Mouse (Mus musculus) MEL (cell line): Measurements from ENCODE around the gene Olfr1318. TPM values are rescaled to one million over a fixed set of nuclear protein-coding genes. Genes with fewer than 3 reads are reported as not detected.

Experiments
- DNase-seq: peaks from one replicate; pipeline ENCODE4 v3.0.0; 2011; ENCODE audit warnings: low read depth, low spot score
- H3K27ac ChIP-seq: 2 replicates; pipeline ENCODE4 v1.5.1; 2012; ENCODE audit warnings: low read depth, mild to moderate bottlenecking, control low read depth, low read length, moderate library complexity; ENCODE audit not compliant: control insufficient read depth
- H3K27me3 ChIP-seq, 2 experiments: fragments of 150-350 bp in 1 of 2; sonication (generic) in 1 of 2; 2 replicates each; pipeline ENCODE4 v1.6.1; 2012; ENCODE audit warnings: low read length in 2 of 2, mild to moderate bottlenecking in 2 of 2, improper control_type of control experiment in 1 of 2, moderate library complexity in 1 of 2; ENCODE audit not compliant: insufficient read depth in 2 of 2, control insufficient read depth in 1 of 2
- H3K36me3 ChIP-seq, 2 experiments: 2 replicates each; pipeline ENCODE4 v1.6.1; 2012 to 2014; ENCODE audit warnings: low read length in 2 of 2, improper control_type of control experiment in 1 of 2, inconsistent platforms in 1 of 2, mild to moderate bottlenecking in 1 of 2; ENCODE audit not compliant: insufficient read depth in 2 of 2, control insufficient read depth in 1 of 2
- H3K4me1 ChIP-seq, 2 experiments: fragments of 150-350 bp in 1 of 2; sonication (generic) in 1 of 2; 2 replicates each; pipeline ENCODE4 v1.6.1; 2012; ENCODE audit warnings: low read length in 2 of 2, improper control_type of control experiment in 1 of 2, mild to moderate bottlenecking in 1 of 2; ENCODE audit not compliant: insufficient read depth in 2 of 2, control insufficient read depth in 1 of 2
- H3K4me3 ChIP-seq, 2 experiments: fragments of 150-350 bp in 1 of 2; sonication (generic) in 1 of 2; 2 replicates each; pipeline ENCODE4 v1.5.1; 2012; ENCODE audit warnings: low read depth in 2 of 2, low read length in 2 of 2, mild to moderate bottlenecking in 2 of 2, moderate library complexity in 2 of 2, control low read depth in 1 of 2, improper control_type of control experiment in 1 of 2; ENCODE audit not compliant: control insufficient read depth in 1 of 2, insufficient read depth in 1 of 2
- H3K79me2 ChIP-seq: 2 replicates; pipeline ENCODE4 v1.6.1; 2012; ENCODE audit warnings: mild to moderate bottlenecking, low read length, moderate library complexity; ENCODE audit not compliant: control insufficient read depth, poor library complexity, insufficient read depth
- H3K9ac ChIP-seq: 2 replicates; pipeline ENCODE4 v1.6.1; 2012; ENCODE audit warnings: low read depth, mild to moderate bottlenecking, control low read depth, low read length, moderate library complexity; ENCODE audit not compliant: control insufficient read depth, poor library complexity, severe bottlenecking
- H3K9me3 ChIP-seq: fragments of 150-350 bp; sonication (generic); replicated peaks from 2 replicates; pipeline ENCODE4 v1.6.1; 2012; ENCODE audit warnings: mild to moderate bottlenecking, low read length, improper control_type of control experiment, moderate library complexity; ENCODE audit not compliant: insufficient read depth
- BHLHE40 ChIP-seq: IDR thresholded peaks from 2 replicates; pipeline ENCODE4 v1.6.1; 2012; ENCODE audit warnings: low read depth, mild to moderate bottlenecking, inconsistent platforms, low read length, improper control_type of control experiment, borderline replicate concordance
- ELF1 ChIP-seq: IDR thresholded peaks from 2 replicates; pipeline ENCODE4 v1.6.1; 2014; ENCODE audit warnings: low read depth, mild to moderate bottlenecking, inconsistent platforms, low read length, improper control_type of control experiment, moderate library complexity
- EP300 ChIP-seq, 2 experiments: IDR thresholded peaks; 2 replicates each; pipeline ENCODE4 v1.6.1; 2011; ENCODE audit warnings: improper control_type of control experiment in 2 of 2, low read length in 2 of 2, low read depth in 1 of 2, mild to moderate bottlenecking in 1 of 2
- HCFC1 ChIP-seq: IDR thresholded peaks from 2 replicates; pipeline ENCODE4 v1.6.1; 2012; ENCODE audit warnings: low read depth, mild to moderate bottlenecking, inconsistent platforms, low read length, improper control_type of control experiment, moderate library complexity
- KAT2A ChIP-seq: conservative IDR thresholded peaks from 2 replicates; pipeline ENCODE4 v1.6.1; 2012; ENCODE audit warnings: low read depth, low read length, improper control_type of control experiment, inconsistent platforms
- MAFK ChIP-seq: IDR thresholded peaks from 2 replicates; pipeline ENCODE4 v1.6.1; 2011; ENCODE audit warnings: low read depth, mild to moderate bottlenecking, low read length, improper control_type of control experiment, borderline replicate concordance
- MAX ChIP-seq: IDR thresholded peaks from 2 replicates; pipeline ENCODE4 v1.6.1; 2011; ENCODE audit warnings: low read length, improper control_type of control experiment
- MAZ ChIP-seq: IDR thresholded peaks from 2 replicates; pipeline ENCODE4 v1.6.1; 2012; ENCODE audit warnings: low read depth, mild to moderate bottlenecking, inconsistent platforms, low read length, improper control_type of control experiment
- MEF2A ChIP-seq: IDR thresholded peaks from 2 replicates; pipeline ENCODE4 v1.6.1; 2014; ENCODE audit warnings: low read depth, mild to moderate bottlenecking, inconsistent platforms, low read length, improper control_type of control experiment; ENCODE audit not compliant: poor library complexity, insufficient replicate concordance, severe bottlenecking; ENCODE audit errors: extremely low read depth
- MXI1 ChIP-seq: IDR thresholded peaks from 2 replicates; pipeline ENCODE4 v1.6.1; 2011; ENCODE audit warnings: mild to moderate bottlenecking, low read depth, low read length, improper control_type of control experiment
- NELFE ChIP-seq: IDR thresholded peaks from 2 replicates; pipeline ENCODE4 v1.6.1; 2011; ENCODE audit warnings: low read depth, low read length, improper control_type of control experiment
- POLR2A ChIP-seq, 2 experiments: IDR thresholded peaks; 2 replicates each; pipeline ENCODE4 v1.6.1; 2011 to 2012; ENCODE audit warnings: low read length in 2 of 2, mild to moderate bottlenecking in 2 of 2, control low read depth in 1 of 2, improper control_type of control experiment in 1 of 2, low read depth in 1 of 2, moderate library complexity in 1 of 2; ENCODE audit not compliant: control insufficient read depth in 1 of 2, insufficient read depth in 1 of 2, poor library complexity in 1 of 2
- POLR2AphosphoS2 ChIP-seq: IDR thresholded peaks from 2 replicates; pipeline ENCODE4 v1.6.1; 2011; ENCODE audit warnings: low read length, improper control_type of control experiment
- RCOR1 ChIP-seq: IDR thresholded peaks from 2 replicates; pipeline ENCODE4 v1.6.1; 2012; ENCODE audit warnings: low read depth, mild to moderate bottlenecking, inconsistent platforms, low read length, improper control_type of control experiment
- SMC3 ChIP-seq: IDR thresholded peaks from 2 replicates; pipeline ENCODE4 v1.6.1; 2011; ENCODE audit warnings: low read depth, low read length, improper control_type of control experiment
- TCF12 ChIP-seq: IDR thresholded peaks from 2 replicates; pipeline ENCODE4 v1.6.1; 2014; ENCODE audit warnings: low read depth, mild to moderate bottlenecking, inconsistent platforms, low read length, improper control_type of control experiment, moderate library complexity
- UBTF ChIP-seq: IDR thresholded peaks from 2 replicates; pipeline ENCODE4 v1.6.1; 2012; ENCODE audit warnings: low read depth, mild to moderate bottlenecking, inconsistent platforms, low read length, improper control_type of control experiment, moderate library complexity, borderline replicate concordance; ENCODE audit not compliant: insufficient read depth
- USF2 ChIP-seq, 2 experiments: IDR thresholded peaks; 2 replicates each; pipeline ENCODE4 v1.6.1; 2011 to 2012; ENCODE audit warnings: improper control_type of control experiment in 2 of 2, low read length in 2 of 2, borderline replicate concordance in 1 of 2, inconsistent platforms in 1 of 2, low read depth in 1 of 2, mild to moderate bottlenecking in 1 of 2; ENCODE audit not compliant: insufficient read depth in 1 of 2
- ZKSCAN1 ChIP-seq: IDR thresholded peaks from 2 replicates; pipeline ENCODE4 v1.6.1; 2012; ENCODE audit warnings: low read depth, mild to moderate bottlenecking, inconsistent platforms, low read length, improper control_type of control experiment, moderate library complexity
- polyA plus RNA-seq, 2 experiments: library from polyadenylated mRNA; stranded (reverse) in 1 of 2; unstranded in 1 of 2; fragments of >175 nt in 1 of 2; fragments of >200 nt in 1 of 2; gene quantifications; 2 replicates each; pipeline versions ENCODE4 v1.2.1 to v1.2.4; 2012; ENCODE audit warnings: low replicate concordance in 2 of 2, low read depth in 1 of 2; ENCODE audit not compliant: insufficient read length in 2 of 2, insufficient read depth in 1 of 2, missing spikeins in 1 of 2
- total RNA-seq: library from RNA; depleted of rRNA; stranded (reverse); fragments of 300-350 nt; gene quantifications from 2 replicates; pipeline ENCODE4 v1.2.3, GENCODE M21; 2012; rRNA removed

Olfr1318 gene
- total RNA-seq (not detected in 2 replicates), polyA plus RNA-seq (not detected)

DNA sequence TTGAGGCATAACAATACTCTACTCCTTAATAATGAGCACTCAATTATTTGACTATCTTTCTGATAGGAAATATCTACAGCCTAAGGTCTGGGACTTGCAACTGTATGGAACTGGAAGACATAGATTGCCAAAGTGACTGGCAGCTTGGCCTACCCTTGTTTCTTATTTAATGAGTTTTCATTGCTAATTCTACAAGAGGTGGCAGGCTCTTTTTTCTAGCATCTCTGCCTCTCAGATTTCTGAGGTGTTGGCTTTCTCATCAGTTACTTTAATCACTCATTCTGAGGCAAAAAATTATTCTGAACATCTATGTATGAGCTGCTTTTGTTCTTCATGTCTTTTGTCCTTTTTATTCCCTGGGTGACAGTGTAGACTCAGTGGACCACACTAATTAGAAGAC, at the start of gene Olfr1318:
Gene Olfr1318 (plus strand): TSS at position 301 of the 400 bp plus-strand sequence.
- H3K4me1 ChIP-seq: no peaks in the 10 kb centered on the region
- TF ChIP-seq HCFC1 (no peak), MXI1 (no peak), MAX (no peak), POLR2AphosphoS2 (no peak), POLR2A (IDR thresholded peaks at IDR 0.05; ENCODE audit: control insufficient read depth in 1 of 2, insufficient read depth in 1 of 2, low read depth in 1 of 2, low read length in 2 of 2, poor library complexity in 1 of 2) (no peak), NELFE (no peak), SMC3 (no peak), ELF1 (no peak), KAT2A (no peak), EP300 (IDR thresholded peaks at IDR 0.05; ENCODE audit: low read depth in 1 of 2, low read length in 2 of 2) (no peak), TCF12 (no peak), USF2 (IDR thresholded peaks at IDR 0.05; ENCODE audit: borderline replicate concordance in 1 of 2, insufficient read depth in 1 of 2, low read depth in 1 of 2, low read length in 2 of 2) (no peak), RCOR1 (no peak), MAZ (no peak), ZKSCAN1 (no peak), UBTF (no peak), MAFK (no peak), BHLHE40 (no peak), MEF2A (no peak)

DNA sequence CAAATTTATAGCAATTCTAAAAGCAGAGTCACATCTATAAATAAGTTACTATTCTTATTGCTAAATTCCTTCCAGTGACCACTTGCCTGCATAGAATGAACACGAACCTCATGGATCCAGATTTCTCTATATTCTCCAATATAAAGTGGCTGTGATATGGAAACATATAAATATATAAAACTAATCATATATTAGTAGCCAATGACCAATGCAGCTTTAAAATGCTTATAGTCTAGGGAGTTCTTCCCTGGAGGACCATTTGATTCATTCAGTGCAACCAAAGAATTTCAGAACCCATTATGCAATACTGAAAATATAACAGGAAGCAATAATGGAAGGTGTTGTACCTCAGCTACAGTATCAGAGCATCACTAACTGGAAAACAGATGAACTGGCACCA, 38.7 kb upstream of the Olfr1318 start, which contains the start of gene Olfr1315-ps1:
Gene Olfr1315-ps1 (minus strand): TSS at position 101 of the 400 bp plus-strand sequence.
- Histone ChIP-seq H3K4me3 (no peak within 1 kb of the TSS), H3K36me3 (no peaks in the 10 kb centered on the region)
- DNase-seq: no peak
- no peak for TF ChIP-seq MAX
- no peak for TF ChIP-seq NELFE
- TF ChIP-seq UBTF: no peak
- TF ChIP-seq, all 39 proteins: peak for 0
- H3K79me2 ChIP-seq: no peaks in the 10 kb centered on the region
- no peaks in the 10 kb centered on the region for H3K4me1 ChIP-seq
- H3K27ac ChIP-seq: no peak within 1 kb of the TSS
- H3K9ac ChIP-seq: no peak within 1 kb of the TSS
- H3K27me3 ChIP-seq: no peaks in the 10 kb centered on the region
- H3K9me3 ChIP-seq: no peaks in the 10 kb centered on the region

More for the DNA sequence above, at the start of gene Olfr1318:
- Histone ChIP-seq H3K4me3 (no peak within 1 kb of the TSS), H3K27me3 (0 out of 4 replicates have a peak, but pooled peaks cover 0 to 2% of the 10 kb centered on the region in 2 experiments), H3K27ac (no peak within 1 kb of the TSS), H3K79me2 (no peaks in the 10 kb centered on the region), H3K36me3 (no peaks in the 10 kb centered on the region), H3K9ac (no peak within 1 kb of the TSS), H3K9me3 (no peaks in the 10 kb centered on the region)
- DNase-seq: no peak
